Mouse (Mus musculus) small intestine, adult 2 months (tissue): ENCODE data around the gene Nkd1. TPM values are rescaled to one million over a fixed set of nuclear protein-coding genes. Genes with fewer than 3 reads are reported as not detected.

ENCODE experiments used
- H3K27ac ChIP-seq: fragments of 200-500 bp; 2 replicates; pipeline ENCODE4 v1.5.1; 2012; ENCODE audit warnings: low read depth, low read length, control low read depth, inconsistent platforms; ENCODE audit not compliant: insufficient read depth
- H3K27me3 ChIP-seq: fragments of 200-500 bp; 2 replicates; pipeline ENCODE4 v1.6.1; 2012; ENCODE audit warnings: mild to moderate bottlenecking, moderate library complexity, low read length, inconsistent platforms; ENCODE audit not compliant: control insufficient read depth, insufficient read depth
- H3K36me3 ChIP-seq: fragments of 200-500 bp; 2 replicates; pipeline ENCODE4 v1.6.1; 2012; ENCODE audit warnings: mild to moderate bottlenecking, low read length, control low read depth, inconsistent platforms; ENCODE audit not compliant: control insufficient read depth, insufficient read depth
- H3K4me1 ChIP-seq: fragments of 200-500 bp; 2 replicates; pipeline ENCODE4 v1.6.1; 2012; ENCODE audit warnings: low read length, inconsistent platforms, mixed read lengths; ENCODE audit not compliant: control insufficient read depth, insufficient read depth, insufficient read length
- H3K4me3 ChIP-seq: fragments of 200-500 bp; 2 replicates; pipeline ENCODE4 v1.5.1; 2012; ENCODE audit warnings: low read depth, mild to moderate bottlenecking, control low read depth, inconsistent platforms, low read length, moderate library complexity
- CTCF ChIP-seq: fragments of 200-500 bp; IDR thresholded peaks from 2 replicates; pipeline ENCODE4 v1.5.1; 2012; ENCODE audit warnings: low read depth, mild to moderate bottlenecking, control low read depth, inconsistent platforms, low read length, moderate library complexity, mixed read lengths; ENCODE audit not compliant: insufficient replicate concordance, insufficient read length; ENCODE audit errors: extremely low read depth
- POLR2A ChIP-seq: fragments of 200-500 bp; IDR thresholded peaks from 2 replicates; pipeline ENCODE4 v1.6.1; 2012; ENCODE audit warnings: low read depth, mild to moderate bottlenecking, control low read depth, inconsistent platforms, low read length, moderate library complexity
- WGBS: fragments of 180-500 bp; shearing (Covaris S2); methylation state at CpG from one replicate; pipeline ENCODE4 v1.1.7; 2018; 5-methylcytosine and 5-hydroxymethylcytosine counted together
- polyA plus RNA-seq: library from polyadenylated mRNA; depleted of rRNA; stranded (reverse); fragments of >200 nt; gene quantifications from 2 replicates; pipeline ENCODE4 v1.2.3, GENCODE M21; 2012

Nkd1 gene
- polyA plus RNA-seq, 1 experiment, result 18.3 TPM

DNA sequence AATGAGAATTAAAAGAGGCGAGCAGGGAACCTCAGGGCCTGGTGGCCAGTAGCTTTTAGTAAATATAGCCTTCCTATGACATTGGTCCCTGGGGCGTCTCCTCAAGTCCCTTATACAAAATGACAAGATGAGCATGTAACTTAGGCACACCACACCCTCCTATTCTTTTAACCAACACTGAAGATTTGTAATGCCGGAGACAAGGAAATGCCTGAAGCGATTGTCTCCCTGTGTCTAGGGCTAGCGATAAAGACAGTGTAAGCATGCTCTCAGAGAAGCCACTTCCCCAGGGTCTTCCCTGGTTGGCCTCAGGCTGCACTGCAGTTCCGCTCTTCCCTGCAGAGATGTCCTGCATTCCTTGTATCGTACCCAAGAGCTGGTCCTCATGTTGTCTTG, 17.8 kb downstream of the Nkd1 start:
- Histone ChIP-seq H3K27me3 (no peaks in the 10 kb centered on the region), H3K27ac (peak overlapping the region; percentile 23), H3K4me1 (peaks cover 6% of the 10 kb centered on the region; the same call in 1 of the 2 replicates), H3K4me3 (no peak overlapping the region), H3K36me3 (no peaks in the 10 kb centered on the region)
- 87% methylated on average over 7 of the region's 7 CpGs for WGBS
- TF ChIP-seq POLR2A (no peak), CTCF (no peak)

DNA sequence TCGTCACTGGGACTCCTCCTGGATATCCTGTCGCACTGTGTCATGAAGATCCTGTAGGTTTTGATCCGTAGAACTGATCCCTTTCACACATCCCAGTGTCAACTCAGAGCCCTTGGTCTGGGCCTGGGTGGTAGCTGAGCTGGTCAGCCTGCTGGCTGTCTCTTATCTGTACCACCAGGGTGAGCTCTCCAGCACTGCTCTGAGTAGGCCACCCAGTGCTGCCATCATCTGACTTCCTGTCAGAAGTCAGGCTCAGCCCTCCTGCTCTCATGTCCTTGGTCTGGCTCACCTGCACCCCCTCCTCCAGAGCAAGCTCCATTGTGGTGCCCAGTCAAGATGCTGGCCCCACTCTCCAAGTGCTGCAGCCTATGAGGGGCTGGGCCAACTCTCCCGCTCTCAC, 18.8 kb downstream of the Nkd1 start:
- TF ChIP-seq CTCF (no peak), POLR2A (no peak)
- Histone ChIP-seq H3K4me3 (no peak overlapping the region), H3K27ac (no peak overlapping the region), H3K4me1 (peaks cover 6% of the 10 kb centered on the region; the same call in 1 of the 2 replicates), H3K27me3 (no peaks in the 10 kb centered on the region), H3K36me3 (no peaks in the 10 kb centered on the region)
- WGBS, result 92% methylated on average over 4 of the region's 4 CpGs

DNA sequence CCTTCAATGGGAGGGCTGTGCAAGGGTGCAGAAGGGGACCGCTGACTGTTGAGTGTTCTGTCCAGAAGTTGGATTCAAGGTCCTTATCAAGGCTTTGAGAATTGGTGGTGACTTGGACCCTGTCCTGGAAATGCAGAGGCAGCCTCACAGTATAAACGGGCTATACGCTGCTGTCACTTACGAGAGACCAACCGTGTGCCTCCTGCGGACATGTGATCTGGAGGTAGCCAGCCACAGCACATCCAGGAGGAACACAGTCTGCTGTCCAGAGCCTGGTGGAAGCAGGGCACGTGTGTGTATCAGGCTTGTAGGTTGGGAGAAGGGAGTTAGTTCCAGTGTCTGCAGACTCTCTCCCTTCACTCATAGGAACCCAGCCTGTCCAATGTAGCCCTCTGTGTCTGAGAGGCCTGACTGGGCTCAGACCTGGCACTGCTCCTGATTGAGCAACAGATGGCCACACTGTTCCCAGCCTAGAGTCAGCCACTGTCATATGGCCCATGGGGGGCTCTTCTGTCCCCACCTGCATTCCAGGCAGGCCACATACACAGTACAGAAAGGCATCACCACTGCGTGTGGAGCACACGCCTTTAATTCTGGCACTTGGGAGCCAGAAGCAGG, 21.6 kb downstream of the Nkd1 start:
- Histone ChIP-seq H3K4me1 (peaks cover 8% of the 10 kb centered on the region; the same call in 1 of the 2 replicates), H3K27ac (no peak overlapping the region), H3K4me3 (no peak overlapping the region), H3K36me3 (no peaks in the 10 kb centered on the region), H3K27me3 (no peaks in the 10 kb centered on the region)
- 85% methylated on average over 9 of the region's 9 CpGs for WGBS
- TF ChIP-seq CTCF (no peak), POLR2A (no peak)

GRCm38 (mm10) chr8:88544677-88545076, 23.5 kb downstream of the Nkd1 start:
- Histone ChIP-seq H3K4me1 (peaks cover 5% of the 10 kb centered on the region; the same call in 1 of the 2 replicates), H3K27ac (no peak overlapping the region)
- TF ChIP-seq CTCF (no peak), POLR2A (no peak)

DNA sequence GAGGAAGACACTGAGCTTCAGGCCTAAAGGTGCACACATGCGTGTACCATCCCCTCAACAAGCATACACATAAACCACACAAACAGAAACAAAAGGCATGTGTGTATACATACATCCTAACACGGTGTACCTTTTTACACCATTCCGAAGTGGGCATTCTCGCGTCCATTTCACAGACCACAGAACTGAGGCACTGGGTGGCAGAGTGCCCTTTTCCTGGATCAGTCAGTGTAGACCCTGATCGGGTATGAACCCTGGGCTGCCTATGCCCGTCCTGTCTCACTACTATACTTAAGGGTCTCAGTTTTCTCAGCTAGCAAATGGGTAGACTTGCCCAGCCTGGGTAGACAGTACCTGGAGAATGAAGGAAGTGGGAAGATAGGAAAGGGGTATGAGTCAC, 24.3 kb downstream of the Nkd1 start:
- Histone ChIP-seq H3K4me1 (peaks cover 5% of the 10 kb centered on the region; the same call in 1 of the 2 replicates), H3K36me3 (no peaks in the 10 kb centered on the region), H3K27me3 (no peaks in the 10 kb centered on the region), H3K4me3 (no peak overlapping the region), H3K27ac (no peak overlapping the region)
- 96% methylated on average over 7 of the region's 7 CpGs for WGBS
- no peak for TF ChIP-seq POLR2A
- no peak for TF ChIP-seq CTCF

More at GRCm38 (mm10) chr8:88544677-88545076, 23.5 kb downstream of the Nkd1 start:
- H3K27me3 ChIP-seq, result no peaks in the 10 kb centered on the region
- H3K4me3 ChIP-seq, result no peak overlapping the region
- WGBS, result 60% methylated on average over 4 of the region's 4 CpGs
- no peaks in the 10 kb centered on the region for H3K36me3 ChIP-seq

DNA sequence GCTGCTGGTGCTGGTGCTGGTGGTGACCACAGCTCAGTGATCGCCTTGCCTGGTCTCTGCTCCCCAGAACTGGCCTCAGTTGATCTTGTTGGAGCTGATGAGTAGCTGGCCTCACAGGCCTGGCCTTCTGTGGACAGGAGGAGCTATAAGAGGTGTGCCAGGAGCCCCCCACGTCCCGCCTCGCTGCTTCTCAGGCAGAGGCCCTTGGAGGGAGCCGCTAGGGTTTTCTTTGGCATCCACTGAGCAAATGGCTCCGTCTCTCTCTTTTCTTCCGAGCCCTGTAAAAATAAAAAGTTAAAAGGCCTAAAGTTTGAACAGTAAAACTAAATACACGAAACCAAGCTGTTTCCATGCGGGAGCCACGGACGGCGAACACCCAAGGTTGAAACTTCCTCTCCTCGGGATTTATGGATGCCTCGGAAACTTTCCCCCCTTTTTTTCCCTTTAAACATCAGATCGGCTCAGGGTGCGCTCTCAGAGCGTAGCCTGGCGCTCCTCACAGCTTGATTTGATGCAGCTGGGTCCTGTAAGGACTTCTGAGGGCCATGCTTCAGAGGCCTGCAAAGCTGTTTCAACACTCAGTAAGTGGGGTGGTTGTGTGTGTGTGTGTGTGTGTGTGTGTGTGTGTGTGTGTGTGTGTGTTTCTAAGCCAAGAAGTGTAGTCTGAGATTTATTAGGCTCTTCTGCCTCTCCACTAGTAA, 25.0 kb downstream of the Nkd1 start:
- 82% methylated on average over 18 of the region's 18 CpGs for WGBS
- no peak for TF ChIP-seq POLR2A
- no peak for TF ChIP-seq CTCF
- no peak overlapping the region for H3K27ac ChIP-seq

DNA sequence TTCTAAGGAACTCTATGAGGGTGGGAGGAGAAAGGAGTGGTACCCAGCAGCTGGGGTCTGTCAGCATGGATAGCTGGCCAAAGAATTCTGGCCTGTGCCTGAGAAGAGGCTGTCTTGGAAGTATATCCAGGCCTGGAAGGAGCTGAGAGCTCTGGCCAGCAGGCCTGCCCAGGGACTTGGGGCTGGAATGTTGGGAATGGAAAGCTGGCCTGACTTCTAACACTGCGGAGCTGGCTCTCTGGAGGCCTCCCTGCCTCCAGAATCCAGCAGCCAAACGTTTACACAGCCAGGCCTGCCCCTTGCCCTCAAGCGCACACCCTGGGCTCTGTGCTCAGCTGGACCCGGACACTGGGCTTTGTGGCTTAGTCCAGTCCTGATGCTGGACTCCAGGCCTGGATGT, 34.5 kb downstream of the Nkd1 start:
- peak overlapping the region; percentile 31 for H3K27ac ChIP-seq
- 60% methylated on average over 4 of the region's 4 CpGs for WGBS

More for the DNA sequence above, 25.0 kb downstream of the Nkd1 start:
- H3K4me1 ChIP-seq, result peaks cover 5% of the 10 kb centered on the region; the same call in 1 of the 2 replicates
- H3K27me3 ChIP-seq, result no peaks in the 10 kb centered on the region
- no peaks in the 10 kb centered on the region for H3K36me3 ChIP-seq
- no peak overlapping the region for H3K4me3 ChIP-seq

More for the DNA sequence above, 34.5 kb downstream of the Nkd1 start:
- Histone ChIP-seq H3K4me3 (no peak overlapping the region), H3K4me1 (peaks cover 8% of the 10 kb centered on the region), H3K27me3 (no peaks in the 10 kb centered on the region), H3K36me3 (no peaks in the 10 kb centered on the region)
- no peak for TF ChIP-seq CTCF
- no peak for TF ChIP-seq POLR2A
